Mouse (Mus musculus) midbrain, embryonic 16.5 days (tissue): ENCODE measurements around the gene Terb1. TPM values are rescaled to one million over a fixed set of nuclear protein-coding genes. Genes with fewer than 3 reads are reported as not detected.

Experiments used
- polyA plus RNA-seq: library from polyadenylated mRNA; unstranded; fragments of >200 nt; fragmentation: Nextera tagmentation; extraction: Ambion mirVana; gene quantifications from 2 replicates; pipeline ENCODE4 v1.2.1, GENCODE M21; 2015

The Terb1 gene
- polyA plus RNA-seq, 1 experiment from 2014 or later: 0.70 TPM

Other genes starting within 250 kb of the Terb1 start
- not detected in 2 replicates for gene Cmtm2a, start 216.7 kb downstream of the Terb1 start, polyA plus RNA-seq
- not detected in 2 replicates for gene Gm45711, start 199.8 kb downstream of the Terb1 start, polyA plus RNA-seq
- gene Cmtm1, start 199.8 kb downstream of the Terb1 start, polyA plus RNA-seq: not detected in 2 replicates
- gene Gm11020, start 188.3 kb downstream of the Terb1 start, polyA plus RNA-seq: not detected in 2 replicates
- gene Cmtm2b, start 187.7 kb downstream of the Terb1 start, polyA plus RNA-seq: not detected in 2 replicates
- 33.7 and 37.0 TPM in 2 replicates for gene Cmtm3, start 170.5 kb downstream of the Terb1 start, polyA plus RNA-seq
- gene Cmtm4, start 114.1 kb downstream of the Terb1 start, polyA plus RNA-seq: 2.7 TPM in 2 replicates
- gene Dync1li2, start 66.9 kb downstream of the Terb1 start, polyA plus RNA-seq: 114 and 136 TPM in 2 replicates
- 106 and 110 TPM in 2 replicates for gene Nae1, start 24.7 kb upstream of the Terb1 start, polyA plus RNA-seq
- gene Car7, start 24.8 kb upstream of the Terb1 start, polyA plus RNA-seq: 3.5 and 4.6 TPM in 2 replicates
- gene Pdp2, start 81.5 kb upstream of the Terb1 start, polyA plus RNA-seq: 23.5 and 25.7 TPM in 2 replicates
- not detected in 2 replicates for gene Cdh16, start 114.5 kb upstream of the Terb1 start, polyA plus RNA-seq
- 2.9 and 3.2 TPM in 2 replicates for gene Rrad, start 121.4 kb upstream of the Terb1 start, polyA plus RNA-seq
- gene Ciao2b, start 132.1 kb upstream of the Terb1 start, polyA plus RNA-seq: 123 and 129 TPM in 2 replicates
- not detected in 2 replicates for gene Ces2a, start 224.1 kb upstream of the Terb1 start, polyA plus RNA-seq